Mouse (Mus musculus): ENCODE data around the gene Vsnl1. TPM values are rescaled to one million over a fixed set of nuclear protein-coding genes. Genes with fewer than 3 reads are reported as not detected.

Vsnl1 gene
- polyA plus RNA-seq, 1 experiment: 1.9 TPM

DNA sequence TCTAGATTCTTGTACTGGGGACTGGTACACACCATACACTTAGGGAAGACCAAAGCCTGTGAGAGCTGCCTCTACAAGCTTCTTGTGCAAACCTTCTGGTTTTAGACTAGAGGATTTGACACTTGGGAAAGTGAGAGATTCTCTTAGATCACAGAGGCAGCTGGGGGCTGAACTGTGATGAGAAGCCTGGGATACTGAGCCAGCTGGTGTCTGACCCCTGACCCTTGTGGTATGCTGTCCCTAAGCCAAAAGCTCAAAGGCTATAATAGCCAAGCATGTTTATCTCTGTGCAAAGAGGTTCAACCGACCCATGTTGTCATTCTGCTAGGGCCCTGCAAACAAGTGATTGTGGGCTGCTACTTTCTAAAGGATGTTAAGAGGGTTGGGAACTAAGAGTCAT, 43.9 kb downstream of the Vsnl1 start:
- H3K4me1 ChIP-seq (ENCODE audit: control insufficient read depth, insufficient read depth, low read length): peaks cover 17% of the 10 kb centered on the region
- no peak overlapping the region for H3K27ac ChIP-seq (ENCODE audit: insufficient read depth, low read length)
- TF ChIP-seq POLR2A (IDR thresholded peaks at IDR 0.05; ENCODE audit: low read depth, low read length) (no peak), CTCF (IDR thresholded peaks at IDR 0.05; ENCODE audit: borderline replicate concordance, insufficient read depth, low read length) (no peak)
- no peak overlapping the region for H3K4me3 ChIP-seq (ENCODE audit: insufficient read depth, low read length)

DNA sequence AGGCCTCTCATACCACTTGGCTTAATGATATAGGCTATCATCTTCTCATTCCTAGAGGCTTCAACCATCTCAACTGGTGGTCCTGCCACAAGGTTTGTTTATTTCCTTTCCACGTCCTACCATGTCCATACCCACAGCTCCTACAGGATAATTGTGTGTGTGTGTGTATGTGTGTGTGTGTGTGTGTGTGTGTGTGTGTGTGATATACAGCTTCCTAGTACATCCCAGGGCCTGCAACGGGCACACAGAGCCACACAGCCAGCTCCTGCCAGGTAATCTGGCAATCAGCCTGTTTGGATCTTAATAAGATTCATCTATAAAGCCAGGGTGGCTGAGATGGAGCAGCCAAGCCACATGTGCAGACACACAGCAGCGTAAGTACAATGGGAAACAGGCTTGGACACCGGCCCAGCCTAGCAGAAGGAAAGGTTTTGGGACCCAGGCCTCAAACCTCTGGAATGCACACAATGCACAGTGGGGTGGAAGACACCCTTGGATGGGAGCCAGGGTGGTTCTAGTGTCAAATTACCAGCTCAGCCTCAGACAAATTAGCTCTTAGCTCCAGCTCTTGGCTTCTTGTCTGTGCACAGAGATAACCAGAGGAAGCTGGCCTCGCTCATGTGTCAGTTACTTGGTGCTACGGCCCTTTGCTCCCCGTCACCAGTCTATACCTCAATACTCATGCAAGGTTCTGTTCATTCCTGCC, 45.0 kb downstream of the Vsnl1 start:
- H3K4me1 ChIP-seq (ENCODE audit: control insufficient read depth, insufficient read depth, low read length): peaks cover 17% of the 10 kb centered on the region
- H3K27ac ChIP-seq (ENCODE audit: insufficient read depth, low read length): peak overlapping the region; percentile 21
- no peak for TF ChIP-seq CTCF (IDR thresholded peaks at IDR 0.05; ENCODE audit: borderline replicate concordance, insufficient read depth, low read length)
- no peak for TF ChIP-seq POLR2A (IDR thresholded peaks at IDR 0.05; ENCODE audit: low read depth, low read length)
- no peak overlapping the region for H3K4me3 ChIP-seq (ENCODE audit: insufficient read depth, low read length)

DNA sequence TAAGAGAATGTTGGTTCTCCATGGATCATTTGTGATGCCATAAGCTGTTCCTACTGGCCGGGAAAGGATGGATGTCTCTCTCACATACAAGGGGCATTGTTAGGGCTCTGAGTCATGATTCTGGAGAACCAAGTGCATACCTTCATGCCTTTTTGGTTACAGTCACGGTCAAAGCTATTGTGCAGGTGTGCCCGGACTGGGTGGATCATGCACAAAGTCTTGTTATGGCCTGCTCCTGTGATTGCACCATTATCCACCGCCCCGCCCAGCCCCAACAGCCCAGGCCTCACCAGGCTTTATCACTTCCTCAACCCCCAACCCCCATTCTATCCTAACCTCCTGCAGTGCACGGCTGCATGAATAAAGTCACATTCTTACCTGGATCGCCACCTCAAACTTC, 47.3 kb downstream of the Vsnl1 start:
- Histone ChIP-seq H3K4me3 (ENCODE audit: insufficient read depth, low read length) (no peak overlapping the region), H3K4me1 (ENCODE audit: control insufficient read depth, insufficient read depth, low read length) (peaks cover 15% of the 10 kb centered on the region), H3K27ac (ENCODE audit: insufficient read depth, low read length) (no peak overlapping the region)
- TF ChIP-seq POLR2A (IDR thresholded peaks at IDR 0.05; ENCODE audit: low read depth, low read length): no peak
- no peak for TF ChIP-seq CTCF (IDR thresholded peaks at IDR 0.05; ENCODE audit: borderline replicate concordance, insufficient read depth, low read length)

DNA sequence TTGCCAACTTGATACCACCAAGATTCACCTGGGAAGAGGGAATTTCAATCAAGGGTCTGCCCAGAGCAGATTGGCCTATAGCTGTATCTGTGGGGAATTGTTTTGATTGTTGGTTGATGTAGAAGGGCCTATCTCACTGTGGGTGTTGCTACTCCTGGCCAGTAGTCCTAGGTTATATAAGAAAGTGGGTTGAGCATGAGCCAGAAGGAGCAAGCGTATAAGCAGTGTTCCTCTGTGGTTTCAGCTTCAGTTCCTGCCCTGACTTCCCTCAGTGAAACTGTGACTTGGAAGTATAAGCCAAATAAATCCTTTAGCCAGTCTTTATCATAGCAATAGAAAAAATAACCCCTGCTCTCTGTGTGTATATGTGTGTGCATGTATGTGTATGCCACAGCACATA, 51.7 kb downstream of the Vsnl1 start:
- TF ChIP-seq POLR2A (IDR thresholded peaks at IDR 0.05; ENCODE audit: low read depth, low read length) (no peak), CTCF (IDR thresholded peaks at IDR 0.05; ENCODE audit: borderline replicate concordance, insufficient read depth, low read length) (no peak)
- Histone ChIP-seq H3K4me3 (ENCODE audit: insufficient read depth, low read length) (no peak overlapping the region), H3K27ac (ENCODE audit: insufficient read depth, low read length) (no peak overlapping the region), H3K4me1 (ENCODE audit: control insufficient read depth, insufficient read depth, low read length) (no peaks in the 10 kb centered on the region; the same call in 1 of the 2 replicates)

DNA sequence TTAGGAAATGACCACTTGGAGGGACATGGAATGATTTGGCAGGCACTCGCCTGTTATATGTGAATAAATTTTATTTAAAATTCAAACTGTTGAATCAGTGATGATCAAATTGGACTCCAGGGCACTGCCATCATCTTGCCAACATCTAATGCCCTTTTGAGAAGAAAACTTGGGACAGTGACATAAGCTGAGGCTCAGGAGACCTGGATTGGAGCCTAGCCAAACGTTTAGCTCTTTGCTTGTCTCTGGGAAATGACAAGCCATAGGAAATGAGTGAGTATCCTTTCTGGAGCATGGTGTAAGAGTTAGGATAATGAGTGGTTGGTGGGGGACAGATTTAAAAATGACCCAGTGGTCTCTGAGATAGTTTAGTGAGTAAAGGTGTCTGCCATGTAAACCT, 57.0 kb downstream of the Vsnl1 start:
- no peaks in the 10 kb centered on the region for H3K4me1 ChIP-seq (ENCODE audit: control insufficient read depth, insufficient read depth, low read length)
- H3K4me3 ChIP-seq (ENCODE audit: insufficient read depth, low read length): no peak overlapping the region
- no peak overlapping the region for H3K27ac ChIP-seq (ENCODE audit: insufficient read depth, low read length)
- no peak for TF ChIP-seq CTCF (IDR thresholded peaks at IDR 0.05; ENCODE audit: borderline replicate concordance, insufficient read depth, low read length)
- no peak for TF ChIP-seq POLR2A (IDR thresholded peaks at IDR 0.05; ENCODE audit: low read depth, low read length)

DNA sequence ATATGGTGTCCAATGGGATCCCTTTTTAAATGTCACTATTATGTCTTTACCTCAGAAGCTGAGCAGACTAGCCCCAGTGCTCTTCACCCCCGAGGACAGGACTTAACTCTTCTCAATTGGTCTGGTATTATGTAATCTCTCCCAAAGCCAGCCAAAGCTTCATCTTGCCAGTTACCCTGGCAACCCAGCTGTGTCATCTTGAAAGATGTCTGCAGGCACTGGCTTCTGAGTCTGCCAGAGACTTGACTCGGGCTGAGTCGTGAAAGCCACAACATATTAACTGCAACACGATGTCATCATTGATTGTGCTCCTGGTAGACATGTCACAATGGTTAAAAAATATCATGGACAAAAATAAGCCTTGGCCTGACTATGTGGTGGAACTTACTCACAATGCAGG, 66.4 kb downstream of the Vsnl1 start:
- Histone ChIP-seq H3K27ac (ENCODE audit: insufficient read depth, low read length) (no peak overlapping the region), H3K4me3 (ENCODE audit: insufficient read depth, low read length) (no peak overlapping the region), H3K4me1 (ENCODE audit: control insufficient read depth, insufficient read depth, low read length) (no peaks in the 10 kb centered on the region)
- no peak for TF ChIP-seq POLR2A (IDR thresholded peaks at IDR 0.05; ENCODE audit: low read depth, low read length)
- TF ChIP-seq CTCF (IDR thresholded peaks at IDR 0.05; ENCODE audit: borderline replicate concordance, insufficient read depth, low read length): no peak

DNA sequence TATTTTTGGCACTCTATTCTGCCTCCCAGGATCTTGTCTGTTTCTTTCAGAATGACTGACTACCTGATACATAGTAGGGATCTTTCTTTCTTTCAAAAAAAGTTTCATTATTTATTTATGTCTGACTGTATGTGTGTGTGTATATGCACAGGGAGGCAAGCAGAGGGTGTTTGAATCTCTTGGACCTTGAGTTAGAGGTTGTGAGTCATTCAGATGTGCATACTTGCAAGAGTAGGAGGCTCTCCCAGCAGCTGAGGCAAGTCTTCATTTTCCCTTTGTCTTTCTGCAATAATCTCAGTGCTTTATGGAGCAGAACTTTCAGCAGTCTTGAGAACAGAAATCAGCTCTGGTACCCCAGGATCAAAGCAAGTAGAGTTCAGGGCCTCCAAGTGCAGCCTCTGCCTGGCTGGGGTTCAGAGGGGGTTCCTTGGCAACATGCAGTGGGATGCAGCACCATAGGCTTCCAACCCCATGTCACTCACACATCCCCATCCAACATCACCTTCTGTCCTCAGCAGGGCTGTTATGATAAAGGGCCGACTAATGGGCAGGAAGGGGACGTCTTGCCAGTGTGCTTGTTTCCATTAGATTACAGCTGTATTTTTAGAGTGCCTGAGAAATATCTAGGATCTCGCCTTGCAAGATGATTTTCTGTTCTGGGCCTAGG, 69.2 kb downstream of the Vsnl1 start:
- no peak overlapping the region for H3K4me3 ChIP-seq (ENCODE audit: insufficient read depth, low read length)
- H3K4me1 ChIP-seq (ENCODE audit: control insufficient read depth, insufficient read depth, low read length): no peaks in the 10 kb centered on the region
- TF ChIP-seq POLR2A (IDR thresholded peaks at IDR 0.05; ENCODE audit: low read depth, low read length) (no peak), CTCF (IDR thresholded peaks at IDR 0.05; ENCODE audit: borderline replicate concordance, insufficient read depth, low read length) (no peak)
- H3K27ac ChIP-seq (ENCODE audit: insufficient read depth, low read length): no peak overlapping the region

DNA sequence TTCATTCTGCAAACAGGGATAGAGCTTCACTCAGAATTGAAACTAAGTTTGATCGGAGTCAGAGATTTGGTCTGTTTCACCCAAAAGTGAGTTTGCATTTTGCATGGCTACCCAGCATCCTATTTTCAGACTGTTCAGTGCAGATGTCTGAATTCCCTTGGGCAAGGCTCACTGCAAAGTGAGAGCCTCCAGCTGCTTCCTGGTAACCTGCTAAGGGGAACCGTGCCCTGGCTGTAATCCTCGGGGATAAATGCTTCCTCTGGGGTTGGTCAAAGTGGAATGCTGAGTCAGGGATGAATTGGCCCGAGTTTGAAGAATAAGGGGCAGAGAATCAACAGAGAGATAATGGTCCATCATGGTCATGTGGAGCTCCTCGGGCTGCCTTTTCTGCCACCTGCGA, 71.5 kb downstream of the Vsnl1 start:
- Histone ChIP-seq H3K4me3 (ENCODE audit: insufficient read depth, low read length) (no peak overlapping the region), H3K4me1 (ENCODE audit: control insufficient read depth, insufficient read depth, low read length) (no peaks in the 10 kb centered on the region), H3K27ac (ENCODE audit: insufficient read depth, low read length) (no peak overlapping the region)
- TF ChIP-seq POLR2A (IDR thresholded peaks at IDR 0.05; ENCODE audit: low read depth, low read length): no peak
- no peak for TF ChIP-seq CTCF (IDR thresholded peaks at IDR 0.05; ENCODE audit: borderline replicate concordance, insufficient read depth, low read length)

DNA sequence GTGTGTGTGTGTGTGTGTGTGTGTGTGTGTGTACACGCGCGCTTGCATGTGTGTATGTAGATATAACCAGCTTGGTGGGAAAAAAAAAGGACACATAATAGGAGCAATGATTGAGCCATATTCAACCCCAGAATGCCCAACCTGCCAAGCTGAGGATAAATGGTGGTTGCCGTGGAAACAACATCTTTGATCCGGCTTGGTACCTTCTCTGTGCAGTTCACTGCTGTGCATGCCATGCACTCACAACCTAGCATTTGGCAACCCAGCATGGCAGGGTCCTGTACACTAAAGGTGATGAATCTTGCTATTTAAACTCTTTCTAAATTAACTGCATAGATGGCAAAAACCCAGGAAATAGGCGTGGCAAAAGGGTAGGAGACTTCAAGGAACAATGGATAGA, 74.0 kb downstream of the Vsnl1 start:
- TF ChIP-seq CTCF (IDR thresholded peaks at IDR 0.05; ENCODE audit: borderline replicate concordance, insufficient read depth, low read length) (no peak), POLR2A (IDR thresholded peaks at IDR 0.05; ENCODE audit: low read depth, low read length) (no peak)
- no peak overlapping the region for H3K27ac ChIP-seq (ENCODE audit: insufficient read depth, low read length)
- H3K4me1 ChIP-seq (ENCODE audit: control insufficient read depth, insufficient read depth, low read length): no peaks in the 10 kb centered on the region
- H3K4me3 ChIP-seq (ENCODE audit: insufficient read depth, low read length): no peak overlapping the region

DNA sequence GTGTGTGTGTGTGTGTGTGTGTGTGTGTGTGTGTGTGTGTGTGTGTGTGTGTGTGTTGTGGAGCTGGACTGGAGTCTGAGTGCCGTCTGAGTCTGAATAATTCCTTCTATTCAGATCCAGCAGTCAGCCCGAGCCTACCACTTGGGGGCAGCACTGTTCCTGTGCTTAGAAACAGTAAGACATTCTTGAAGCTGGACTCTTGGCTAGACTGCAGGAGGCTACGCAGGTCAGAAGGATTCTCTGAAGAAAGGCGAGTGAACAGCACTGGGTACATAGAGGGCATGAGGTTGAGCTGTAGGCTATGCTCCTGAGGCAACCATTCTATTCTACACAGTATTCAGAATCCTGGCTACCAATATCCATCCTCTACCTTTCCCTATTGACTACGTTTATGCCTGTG, 85.5 kb downstream of the Vsnl1 start:
- TF ChIP-seq POLR2A (IDR thresholded peaks at IDR 0.05; ENCODE audit: low read depth, low read length) (no peak), CTCF (IDR thresholded peaks at IDR 0.05; ENCODE audit: borderline replicate concordance, insufficient read depth, low read length) (peak; percentile 58; the same call in 1 of the 2 replicates)
- H3K4me3 ChIP-seq (ENCODE audit: insufficient read depth, low read length): no peak overlapping the region
- no peak overlapping the region for H3K27ac ChIP-seq (ENCODE audit: insufficient read depth, low read length)
- no peaks in the 10 kb centered on the region for H3K4me1 ChIP-seq (ENCODE audit: control insufficient read depth, insufficient read depth, low read length)

Data from embryonic fibroblast, embryonic 13.5 days (primary cell).